Mouse (Mus musculus) urinary bladder, adult 18-20 months (tissue): Measurements from ENCODE around the gene Cdc14a.
A peak's percentile ranks its signal among the peaks of the same experiment; 100 is the strongest.

Experiments
- DNase-seq, 2 experiments: peaks; one replicate each; pipeline ENCODE4 v3.0.0; 2022; ENCODE audit warnings: low spot score in 2 of 2, mixed read lengths in 2 of 2

Cdc14a gene

GRCm38 (mm10) chr3:116271679-116272078 lies 152.2 kb downstream of the Cdc14a start:
- DNase-seq: no peak

- no peak for DNase-seq
These were observed 156.7 kb downstream of the Cdc14a start for GRCm38 (mm10) chr3:116267036-116267654.

- DNase-seq: no peak
These were observed 157.5 kb downstream of the Cdc14a start for GRCm38 (mm10) chr3:116266360-116266759.

- DNase-seq: no peak
These were observed 159.9 kb downstream of the Cdc14a start for GRCm38 (mm10) chr3:116263977-116264376.

GRCm38 (mm10) chr3:116263061-116263460 lies 160.8 kb downstream of the Cdc14a start:
- DNase-seq: no peak

- DNase-seq: no peak
These were observed 167.7 kb downstream of the Cdc14a start for GRCm38 (mm10) chr3:116256104-116256503.

- DNase-seq: peak; percentile 18 to 66
These were observed 170.7 kb downstream of the Cdc14a start, which contains the start of gene Gpr88 for GRCm38 (mm10) chr3:116253077-116253531. Gene Gpr88 (minus strand): TSS chr3:116253503.

GRCm38 (mm10) chr3:116252255-116253040 lies 171.4 kb downstream of the Cdc14a start:
- peak in 1 of 2 experiments; percentile 5 for DNase-seq

- DNase-seq: peak in 1 of 2 experiments; percentile 33
These were observed 172.2 kb downstream of the Cdc14a start for GRCm38 (mm10) chr3:116251481-116252254.

GRCm38 (mm10) chr3:116249026-116249425 lies 174.8 kb downstream of the Cdc14a start:
- no peak for DNase-seq

- DNase-seq: no peak
These were observed 179.4 kb downstream of the Cdc14a start for GRCm38 (mm10) chr3:116244476-116244875.

GRCm38 (mm10) chr3:116242685-116243084 lies 181.1 kb downstream of the Cdc14a start:
- DNase-seq: no peak

- DNase-seq: no peak
These were observed 186.3 kb downstream of the Cdc14a start for GRCm38 (mm10) chr3:116237527-116237926.

- DNase-seq: no peak
These were observed 187.0 kb downstream of the Cdc14a start for GRCm38 (mm10) chr3:116236856-116237255.

GRCm38 (mm10) chr3:116233515-116233914 lies 190.3 kb downstream of the Cdc14a start:
- no peak for DNase-seq

- no peak for DNase-seq
These were observed 191.1 kb downstream of the Cdc14a start for GRCm38 (mm10) chr3:116232763-116233162.

- no peak for DNase-seq
These were observed 194.5 kb downstream of the Cdc14a start for GRCm38 (mm10) chr3:116229336-116229735.

- no peak for DNase-seq
These were observed 195.2 kb downstream of the Cdc14a start for GRCm38 (mm10) chr3:116228360-116229245.

- no peak for DNase-seq
These were observed 196.4 kb downstream of the Cdc14a start for GRCm38 (mm10) chr3:116227383-116227782.

GRCm38 (mm10) chr3:116226915-116227314 lies 196.9 kb downstream of the Cdc14a start:
- no peak for DNase-seq
